ENCODE assay signal across 8 mouse cellular contexts in genomic region chr9:65398279-65398678, GRCm38 (mm10). TPM values are rescaled to one million over a fixed set of nuclear protein-coding genes. Genes with fewer than 3 reads are reported as not detected.
DNase-seq lines count a peak whose midpoint lies in the region; ATAC-seq lines count a peak whose summit lies in the region.

Gene Rasl12 (plus strand): TSS chr9:65398506.

- peak; percentile 27 for DNase-seq in T-cell, adult 2 months (ENCODE audit: low spot score)
- DNase-seq in cerebellum, postnatal 14 days = peak; percentile 79 to 82
- DNase-seq in frontal cortex, postnatal 36 days (ENCODE audit: low spot score in 2 of 2) = peak; percentile 39 to 45
- DNase-seq in hindbrain, embryonic 11.5 days (ENCODE audit: low spot score) = peak; percentile 85
- peak; percentile 36 to 49 for DNase-seq in layer of hippocampus, postnatal 25 days (ENCODE audit: extremely low spot score in 1 of 2, low spot score in 1 of 2)
- DNase-seq in lung, postnatal 25 days (ENCODE audit: low spot score) = peak; percentile 78
- peak; percentile 86 for DNase-seq in retina, postnatal 1 day
- peak; percentile 51 for DNase-seq in urinary bladder, postnatal 25 days (ENCODE audit: low spot score)

- no peaks in the 10 kb centered on the region for H3K27me3 ChIP-seq in hindbrain, embryonic 11.5 days (ENCODE audit: control insufficient read depth, insufficient read depth, low read length)

- peak within 1 kb of the TSS; percentile 40 for H3K4me3 ChIP-seq in hindbrain, embryonic 11.5 days (ENCODE audit: low read depth, low read length)

- no peaks in the 10 kb centered on the region for H3K36me3 ChIP-seq in hindbrain, embryonic 11.5 days (ENCODE audit: control insufficient read depth, insufficient read depth, low read length)

- H3K4me1 ChIP-seq in hindbrain, embryonic 11.5 days (replicated peaks; ENCODE audit: control insufficient read depth, insufficient read depth, low read length) = no peaks in the 10 kb centered on the region

- under 1% methylated on average over 23 of the region's 24 CpGs for WGBS in hindbrain, embryonic 11.5 days

- no peaks in the 10 kb centered on the region for H3K9me3 ChIP-seq in hindbrain, embryonic 11.5 days (ENCODE audit: control insufficient read depth, low read length)

- H3K9ac ChIP-seq in hindbrain, embryonic 11.5 days (ENCODE audit: low read depth, low read length) = peak within 1 kb of the TSS; percentile 68

- peak within 1 kb of the TSS; percentile 68 for H3K4me2 ChIP-seq in hindbrain, embryonic 11.5 days (replicated peaks; ENCODE audit: low read depth, low read length)

- ATAC-seq in hindbrain, embryonic 11.5 days (ENCODE audit: low FRiP score) = peak; percentile 68; the same call in 1 of the 2 replicates

- H3K27ac ChIP-seq in hindbrain, embryonic 11.5 days (ENCODE audit: low read depth, low read length) = no peak within 1 kb of the TSS

RNA-seq across cellular contexts. Expression of gene Rasl12, which starts in this region (rescaled TPM):
- 6.0 and 6.9 TPM in 2 replicates for polyA plus RNA-seq in hindbrain, embryonic 11.5 days (2014; fragmentation: Nextera tagmentation; extraction: Ambion mirVana)
- 1 to 10 TPM; 3.0 to 4.3 TPM for total RNA-seq in layer of hippocampus, postnatal 25 days (2021)

Comparison
In these comparisons a context has a peak if more than half of its experiments do, and no peak if none do; other contexts are left out.
1. DNase-seq: peak in every context shown above with its lines; median percentile 86 in retina, postnatal 1 day; 85 in hindbrain, embryonic 11.5 days; 80 in cerebellum, postnatal 14 days; 78 in lung, postnatal 25 days; 51 in urinary bladder, postnatal 25 days; 42 in layer of hippocampus, postnatal 25 days; 42 in frontal cortex, postnatal 36 days; 27 in T-cell, adult 2 months.